Mouse (Mus musculus) liver, embryonic 14.5 days (tissue): ENCODE measurements at regions not wholly inside any gene's neighbourhood (a gene's known extent, or its start where the extent isn't known, plus 50 kb on each side); places are given as distances from the start of the nearest gene placed in this dataset.

ENCODE experiments used
- ATAC-seq: fragments of 200-750 bp; cut with Nextera tagmentation; 2 replicates; pipeline ENCODE4 v1.8.0; 2017; ENCODE audit warnings: moderate number of reproducible peaks, mild to moderate bottlenecking, moderate library complexity; ENCODE audit not compliant: insufficient read depth
- DNase-seq, 3 experiments: peaks; one replicate each; pipeline ENCODE4 v3.0.0-alpha.2; 2012 to 2013; ENCODE audit warnings: low read depth in 3 of 3, low spot score in 3 of 3
- H3K27ac ChIP-seq: fragments of 300-500 bp; sonication (generic); 2 replicates; pipeline ENCODE4 v1.5.1; 2014; ENCODE audit warnings: moderate library complexity, mild to moderate bottlenecking, control low read depth, inconsistent platforms
- H3K27me3 ChIP-seq: fragments of 300-500 bp; sonication (generic); 2 replicates; pipeline ENCODE4 v1.6.1; 2014; ENCODE audit warnings: mild to moderate bottlenecking, low read length, moderate library complexity; ENCODE audit not compliant: control insufficient read depth, insufficient read depth
- H3K36me3 ChIP-seq: fragments of 300-500 bp; sonication (generic); replicated peaks from 2 replicates; pipeline ENCODE4 v1.6.1; 2014; ENCODE audit warnings: low read depth; ENCODE audit not compliant: control insufficient read depth, insufficient read depth
- H3K4me1 ChIP-seq, 2 experiments: fragments of 200-500 bp in 1 of 2; fragments of 300-500 bp in 1 of 2; sonication (generic) in 1 of 2; replicated peaks; 2 replicates each; pipeline ENCODE4 v1.6.1; 2012 to 2014; ENCODE audit warnings: antibody characterized with exemption in 1 of 2, inconsistent platforms in 1 of 2, low read length in 1 of 2; ENCODE audit not compliant: control insufficient read depth in 2 of 2, insufficient read depth in 2 of 2
- H3K4me2 ChIP-seq: fragments of 300-500 bp; sonication (generic); 2 replicates; pipeline ENCODE4 v1.6.1; 2014; ENCODE audit warnings: low read depth, mild to moderate bottlenecking, control low read depth, moderate library complexity
- H3K4me3 ChIP-seq, 2 experiments: fragments of 200-500 bp in 1 of 2; fragments of 300-500 bp in 1 of 2; sonication (generic) in 1 of 2; 2 replicates each; pipeline ENCODE4 v1.5.1; 2012 to 2014; ENCODE audit warnings: low read depth in 2 of 2, low read length in 2 of 2, mild to moderate bottlenecking in 2 of 2, control low read depth in 1 of 2, inconsistent platforms in 1 of 2, moderate library complexity in 1 of 2; ENCODE audit not compliant: insufficient read depth in 1 of 2
- H3K9ac ChIP-seq: fragments of 300-500 bp; sonication (generic); replicated peaks from 2 replicates; pipeline ENCODE4 v1.6.1; 2014; ENCODE audit warnings: mild to moderate bottlenecking, control low read depth, moderate library complexity
- H3K9me3 ChIP-seq: fragments of 300-500 bp; sonication (generic); 2 replicates; pipeline ENCODE4 v1.6.1; 2016; ENCODE audit warnings: low read length, mixed read lengths; ENCODE audit not compliant: control insufficient read depth
- CTCF ChIP-seq: IDR thresholded peaks from 2 replicates; pipeline ENCODE4 v1.5.1; 2016; ENCODE audit warnings: antibody characterized with exemption, low read depth, control low read depth
- EP300 ChIP-seq: IDR thresholded peaks from 2 replicates; pipeline ENCODE4 v1.6.1; 2016; ENCODE audit warnings: antibody characterized with exemption, low read depth
- WGBS: fragments of 180-500 bp; shearing (Covaris S2); extraction: QIAGEN DNeasy Blood & Tissue Kit; methylation state at CpG from one replicate; pipeline ENCODE4 v1.1.7; 2014; ENCODE audit not compliant: insufficient replicate concordance; 5-methylcytosine and 5-hydroxymethylcytosine counted together

- Histone ChIP-seq H3K27ac (no peak overlapping the region), H3K4me3 (no peak overlapping the region), H3K9ac (no peak overlapping the region), H3K36me3 (no peaks in the 10 kb centered on the region), H3K4me2 (no peak overlapping the region), H3K27me3 (no peaks in the 10 kb centered on the region), H3K9me3 (no peaks in the 10 kb centered on the region), H3K4me1 (peaks cover 0 to 2% of the 10 kb centered on the region in 2 experiments; a peak in 1 of 4 replicates)
- 64% methylated on average over 7 of the region's 7 CpGs for WGBS
- no peak for ATAC-seq
- DNase-seq, result no peak
- TF ChIP-seq EP300 (no peak), CTCF (no peak)
These were observed 55.2 kb upstream of the Tgfbr2 start for GRCm38 (mm10) chr9:116230346-116230745.

- Histone ChIP-seq H3K27me3 (no peaks in the 10 kb centered on the region), H3K9ac (no peak overlapping the region), H3K9me3 (no peaks in the 10 kb centered on the region), H3K4me2 (no peak overlapping the region), H3K27ac (no peak overlapping the region), H3K36me3 (no peaks in the 10 kb centered on the region), H3K4me3 (no peak overlapping the region), H3K4me1 (peaks cover 0 to 2% of the 10 kb centered on the region in 2 experiments; a peak in 1 of 4 replicates)
- 23% methylated on average over 9 of the region's 9 CpGs for WGBS
- ATAC-seq (no peak), DNase-seq (no peak)
- no peak for TF ChIP-seq CTCF
- TF ChIP-seq EP300, result no peak
These were observed 53.3 kb upstream of the Tgfbr2 start for GRCm38 (mm10) chr9:116228443-116228842.

- ATAC-seq, result no peak
- no peak overlapping the region for H3K27ac ChIP-seq
These were observed 52.6 kb upstream of the Tgfbr2 start for GRCm38 (mm10) chr9:116227738-116228137.

More at GRCm38 (mm10) chr9:116227738-116228137, 52.6 kb upstream of the Tgfbr2 start:
- Histone ChIP-seq H3K27me3 (no peaks in the 10 kb centered on the region), H3K36me3 (no peaks in the 10 kb centered on the region), H3K9me3 (no peaks in the 10 kb centered on the region), H3K4me1 (peaks cover 0 to 2% of the 10 kb centered on the region in 2 experiments; a peak in 1 of 4 replicates), H3K4me2 (no peak overlapping the region), H3K9ac (no peak overlapping the region), H3K4me3 (no peak overlapping the region)
- no peak for DNase-seq
- 61% methylated on average over 7 of the region's 7 CpGs for WGBS
- no peak for TF ChIP-seq CTCF
- no peak for TF ChIP-seq EP300
